Comparison of ENCODE assay signal across 10 mouse cellular contexts in genomic region chr15:103359122-103359510, GRCm38 (mm10). TPM values are rescaled to one million over a fixed set of nuclear protein-coding genes. Genes with fewer than 3 reads are reported as not detected.
DNase-seq lines count a peak whose midpoint lies in the region; ATAC-seq and TF ChIP-seq lines count a peak whose summit lies in the region.
"Had no signal": no experiment of that assay in that cellular context is flagged by ENCODE, and none has a peak within 500 bp of the region (broad histone marks: within the 10 kb centered on the region; RNA-seq: fewer than 3 reads in every experiment).

No protein-coding gene starts in this region.

- no peak overlapping the region for H3K4me3 ChIP-seq in heart, adult 2 months
- H3K4me3 ChIP-seq in embryonic facial prominence, embryonic 12.5 days, result no peak overlapping the region
- H3K4me3 ChIP-seq in intestine, embryonic 16.5 days (ENCODE audit: low read length), result no peak overlapping the region
- H3K4me3 ChIP-seq in forebrain, embryonic 12.5 days (replicated peaks), result no peak overlapping the region

- H3K27me3 ChIP-seq in heart, adult 2 months (ENCODE audit: control insufficient read depth, insufficient read depth, low read length), result no peaks in the 10 kb centered on the region
- H3K27me3 ChIP-seq in embryonic facial prominence, embryonic 12.5 days, result no peaks in the 10 kb centered on the region
- H3K27me3 ChIP-seq in intestine, embryonic 16.5 days (replicated peaks; ENCODE audit: control insufficient read depth, insufficient read depth, low read length), result no peaks in the 10 kb centered on the region
- H3K27me3 ChIP-seq in forebrain, embryonic 12.5 days, result peaks cover under 1% of the 10 kb centered on the region; the same call in 1 of the 2 replicates

- no peaks in the 10 kb centered on the region for H3K9me3 ChIP-seq in embryonic facial prominence, embryonic 12.5 days
- no peaks in the 10 kb centered on the region for H3K9me3 ChIP-seq in intestine, embryonic 16.5 days (ENCODE audit: control insufficient read depth, low read length)
- H3K9me3 ChIP-seq in forebrain, embryonic 12.5 days, result no peaks in the 10 kb centered on the region

- peaks cover 23% of the 10 kb centered on the region for H3K36me3 ChIP-seq in heart, adult 2 months (ENCODE audit: control insufficient read depth, insufficient read depth, low read length)
- H3K36me3 ChIP-seq in embryonic facial prominence, embryonic 12.5 days, result peaks cover 30% of the 10 kb centered on the region
- H3K36me3 ChIP-seq in intestine, embryonic 16.5 days (ENCODE audit: control insufficient read depth, insufficient read depth, low read length), result peaks cover 8% of the 10 kb centered on the region; the same call in 1 of the 2 replicates
- 0 out of 2 replicates have a peak, but pooled peaks cover 11% of the 10 kb centered on the region for H3K36me3 ChIP-seq in forebrain, embryonic 12.5 days (replicated peaks)

- peak in 1 of 2 experiments; percentile 57 for DNase-seq in heart, adult 2 months
- no peak for DNase-seq in heart, postnatal 4 days
- peak; percentile 73 for DNase-seq in 3T3-L1 (ENCODE audit: low read depth, low spot score)
- no peak for DNase-seq in right cerebral cortex, postnatal 25 days
- DNase-seq in thymus, postnatal 4 days, result no peak
- DNase-seq: right cerebral cortex, postnatal 4 days had no signal

- 0 out of 2 replicates have a peak, but pooled peaks have one; percentile 7 for TF ChIP-seq EP300 in heart, adult 2 months (IDR thresholded peaks at IDR 0.05; ENCODE audit: insufficient read depth, low read depth, low read length)

- TF ChIP-seq CTCF in heart, adult 2 months (IDR thresholded peaks at IDR 0.05), result no peak

- 0 out of 2 replicates have a peak, but pooled peaks have one; percentile 4 for TF ChIP-seq POLR2A in heart, adult 2 months (IDR thresholded peaks at IDR 0.05; ENCODE audit: insufficient read depth, low read depth, low read length)

- H3K27ac ChIP-seq in heart, adult 2 months, result peak overlapping the region; percentile 84
- H3K27ac ChIP-seq in embryonic facial prominence, embryonic 12.5 days, result peak overlapping the region; percentile 90
- no peak overlapping the region for H3K27ac ChIP-seq in intestine, embryonic 16.5 days (ENCODE audit: low read length)
- no peak overlapping the region for H3K27ac ChIP-seq in forebrain, embryonic 12.5 days

- intact Hi-C loops in heart, adult 2 months (cut with DNase I), result no loop called here

- no peak overlapping the region for H3K9ac ChIP-seq in heart, adult 2 months (ENCODE audit: low read depth, low read length)
- no peak overlapping the region for H3K9ac ChIP-seq in embryonic facial prominence, embryonic 12.5 days
- H3K9ac ChIP-seq in intestine, embryonic 16.5 days (ENCODE audit: low read depth, low read length), result no peak overlapping the region
- no peak overlapping the region for H3K9ac ChIP-seq in forebrain, embryonic 12.5 days

- ATAC-seq in embryonic facial prominence, embryonic 12.5 days (ENCODE audit: insufficient number of reproducible peaks, insufficient read depth, low FRiP score, low TSS enrichment), result no peak
- 0 out of 2 replicates have a peak, but pooled peaks have one; percentile 14 for ATAC-seq in intestine, embryonic 16.5 days
- no peak for ATAC-seq in forebrain, embryonic 12.5 days (ENCODE audit: low FRiP score)

- H3K79me2 ChIP-seq in heart, adult 2 months (replicated peaks; ENCODE audit: control insufficient read depth, insufficient read depth, low read length), result no peaks in the 10 kb centered on the region; the same call in 1 of the 2 replicates

- H3K4me2 ChIP-seq in embryonic facial prominence, embryonic 12.5 days (replicated peaks), result no peak overlapping the region
- no peak overlapping the region for H3K4me2 ChIP-seq in intestine, embryonic 16.5 days (ENCODE audit: low read depth, low read length)
- H3K4me2 ChIP-seq in forebrain, embryonic 12.5 days, result no peak overlapping the region

- peaks cover 41% of the 10 kb centered on the region for H3K4me1 ChIP-seq in heart, adult 2 months (ENCODE audit: control insufficient read depth, insufficient read depth, low read length)
- H3K4me1 ChIP-seq in embryonic facial prominence, embryonic 12.5 days, result peaks cover 24% of the 10 kb centered on the region
- peaks cover 20% of the 10 kb centered on the region for H3K4me1 ChIP-seq in intestine, embryonic 16.5 days (ENCODE audit: control insufficient read depth, insufficient read depth, low read length)
- peaks cover 5% of the 10 kb centered on the region for H3K4me1 ChIP-seq in forebrain, embryonic 12.5 days

- 18% methylated on average over 1 of the region's 1 CpGs for WGBS in heart, adult 2 months
- WGBS in embryonic facial prominence, embryonic 12.5 days, result 27% methylated on average over 1 of the region's 1 CpGs
- WGBS in intestine, embryonic 16.5 days, result 59% methylated on average over 1 of the region's 1 CpGs
- WGBS in forebrain, embryonic 12.5 days, result 75% methylated on average over 1 of the region's 1 CpGs

RNA-seq across cellular contexts. Expression of gene Itga5, which starts 7.4 kb away (rescaled TPM):
- total RNA-seq in heart, adult 2 months (2021), result 10 to 100 TPM; 36.4 to 36.7 TPM
- 38.6 and 44.6 TPM in 2 replicates for polyA plus RNA-seq in heart, adult 2 months (2012; rRNA removed)
- total RNA-seq in heart, postnatal 4 days (2021), result 100 to 1,000 TPM; 120 to 121 TPM
- polyA plus RNA-seq in embryonic facial prominence, embryonic 12.5 days (2016; fragmentation: Nextera tagmentation; extraction: Ambion mirVana), result 49.4 and 50.9 TPM in 2 replicates
- polyA plus RNA-seq in intestine, embryonic 16.5 days (2015; fragmentation: Nextera tagmentation; extraction: Ambion mirVana), result 40.3 and 43.0 TPM in 2 replicates
- polyA plus RNA-seq in forebrain, embryonic 12.5 days (2016; fragmentation: Nextera tagmentation; extraction: Ambion mirVana), result 16.8 and 17.3 TPM in 2 replicates

RNA-seq across cellular contexts. Expression of gene Zfp385a, which starts 19.2 kb away (rescaled TPM):
- 10 to 100 TPM; 10.1 to 10.4 TPM for total RNA-seq in heart, adult 2 months (2021)
- 7.3 and 12.0 TPM in 2 replicates for polyA plus RNA-seq in heart, adult 2 months (2012; rRNA removed)
- total RNA-seq in heart, postnatal 4 days (2021), result 10 to 100 TPM; 21.9 to 22.0 TPM
- polyA plus RNA-seq in embryonic facial prominence, embryonic 12.5 days (2016; fragmentation: Nextera tagmentation; extraction: Ambion mirVana), result 12.6 and 14.5 TPM in 2 replicates
- polyA plus RNA-seq in intestine, embryonic 16.5 days (2015; fragmentation: Nextera tagmentation; extraction: Ambion mirVana), result 3.6 and 4.1 TPM in 2 replicates
- polyA plus RNA-seq in forebrain, embryonic 12.5 days (2016; fragmentation: Nextera tagmentation; extraction: Ambion mirVana), result 16.1 and 16.8 TPM in 2 replicates

RNA-seq across cellular contexts. Expression of gene Gpr84, which starts 48.7 kb away (rescaled TPM):
- total RNA-seq in heart, adult 2 months (2021), result not detected
- polyA plus RNA-seq in heart, adult 2 months (2012; rRNA removed), result 0.06 TPM in 1 of 2 replicates, not detected in the other
- not detected for total RNA-seq in heart, postnatal 4 days (2021)
- polyA plus RNA-seq in embryonic facial prominence, embryonic 12.5 days (2016; fragmentation: Nextera tagmentation; extraction: Ambion mirVana), result 0.47 and 0.67 TPM in 2 replicates
- 0.09 and 0.20 TPM in 2 replicates for polyA plus RNA-seq in intestine, embryonic 16.5 days (2015; fragmentation: Nextera tagmentation; extraction: Ambion mirVana)
- polyA plus RNA-seq in forebrain, embryonic 12.5 days (2016; fragmentation: Nextera tagmentation; extraction: Ambion mirVana), result 0.10 and 0.37 TPM in 2 replicates
- polyA plus RNA-seq: thymus, postnatal 0 days had no signal

Comparison
In these comparisons a context has a peak if more than half of its experiments do, and no peak if none do; other contexts are left out.
1. H3K27ac ChIP-seq: peak in heart, adult 2 months (single experiment) and embryonic facial prominence, embryonic 12.5 days (single experiment); none in intestine, embryonic 16.5 days (single experiment) and forebrain, embryonic 12.5 days (single experiment).